Mouse (Mus musculus): ENCODE measurements around the gene Cpsf6.

GRCm38 (mm10) chr10:117401364-117401763 is 21.5 kb upstream of the Cpsf6 start:
- TF ChIP-seq E2F4 (IDR thresholded peaks at IDR 0.05; ENCODE audit: insufficient read depth) (no peak), CEBPB (IDR thresholded peaks at IDR 0.05; ENCODE audit: insufficient read depth, poor library complexity, severe bottlenecking) (no peak), POLR2AphosphoS2 (IDR thresholded peaks at IDR 0.05; ENCODE audit: insufficient read length, low read depth) (no peak)

Data from myocyte (in vitro differentiated cells).